Mouse (Mus musculus): ENCODE measurements around the gene Wdr75.

Gene Wdr75

DNA sequence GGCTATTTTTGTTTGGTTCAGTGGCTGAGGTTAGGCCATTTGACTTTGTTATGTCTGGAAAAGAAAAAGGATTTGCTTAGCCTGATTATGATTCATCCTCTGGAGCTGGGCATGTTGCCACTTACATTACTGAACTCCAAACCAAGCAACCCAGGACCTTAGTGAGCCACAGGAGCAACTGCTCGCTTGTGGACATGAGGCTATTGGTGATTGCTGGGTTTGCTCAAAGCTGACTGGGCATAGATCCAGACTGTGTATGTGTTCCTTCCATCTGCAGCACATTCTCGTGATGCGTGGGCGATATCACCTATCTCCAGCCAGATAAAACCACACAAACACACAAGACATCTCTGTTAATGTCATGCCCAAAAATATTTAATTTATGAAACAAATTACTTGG is 42.8 kb downstream of the Wdr75 start:
- peak; percentile 83 for DNase-seq (ENCODE audit: low read depth, low spot score)

DNA sequence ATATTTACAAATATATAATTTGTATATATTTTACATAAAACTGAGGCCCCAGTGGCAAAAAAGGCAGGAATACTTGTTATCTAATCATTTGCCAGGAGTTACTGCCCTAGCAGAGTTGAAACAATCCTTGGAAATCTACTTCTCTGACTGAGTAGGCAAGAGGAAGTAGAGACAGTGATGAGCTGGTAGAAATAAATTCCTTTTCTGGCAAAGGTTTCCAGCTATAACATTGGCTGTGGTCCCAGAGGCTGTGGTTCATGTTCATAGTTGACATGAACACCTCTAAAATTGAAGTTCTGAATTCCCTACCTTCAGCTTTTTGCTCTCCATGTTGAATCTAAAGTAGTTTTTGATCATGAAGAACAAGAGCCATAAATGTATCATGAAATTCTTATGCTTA is 43.3 kb downstream of the Wdr75 start:
- DNase-seq (ENCODE audit: low read depth, low spot score), result no peak

DNA sequence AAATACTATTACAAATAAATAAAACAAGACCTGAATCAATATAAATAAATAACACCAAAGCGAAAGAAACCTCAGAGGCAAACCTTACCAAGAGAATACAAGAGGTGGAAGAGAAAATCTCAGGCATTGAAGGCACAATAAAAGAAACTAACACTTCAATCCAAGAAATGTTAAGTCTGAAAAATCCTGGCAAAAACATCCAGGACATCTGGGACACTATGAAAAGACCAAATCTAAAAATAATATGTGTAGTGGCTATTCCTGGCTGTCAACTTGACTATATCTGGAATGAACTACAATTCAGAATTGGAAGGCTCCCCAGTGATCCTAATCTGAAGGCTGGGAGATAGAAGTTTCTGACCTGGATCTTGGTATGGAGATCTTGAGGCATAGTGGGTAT is 50.5 kb downstream of the Wdr75 start:
- DNase-seq (ENCODE audit: low read depth, low spot score), result peak; percentile 21

DNA sequence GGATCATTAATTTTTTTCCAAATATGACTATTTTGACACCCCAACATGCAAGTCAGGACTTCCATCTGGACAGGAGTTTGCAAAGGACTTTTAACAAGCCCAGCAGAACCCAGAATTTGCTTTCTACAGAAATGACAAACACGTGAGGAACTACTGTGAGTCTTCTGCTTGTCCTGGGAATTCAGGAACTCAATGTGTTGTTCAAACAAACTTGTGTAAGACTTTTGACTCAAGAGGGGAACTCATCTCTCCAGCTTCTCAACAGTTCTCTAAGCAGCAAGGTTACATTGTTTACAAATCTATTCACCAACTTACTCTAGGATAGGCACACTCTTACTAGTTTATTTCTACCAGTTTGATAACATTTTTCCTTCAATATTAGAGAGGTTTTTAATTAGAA is 63.1 kb downstream of the Wdr75 start:
- no peak for DNase-seq (ENCODE audit: low read depth, low spot score)

DNA sequence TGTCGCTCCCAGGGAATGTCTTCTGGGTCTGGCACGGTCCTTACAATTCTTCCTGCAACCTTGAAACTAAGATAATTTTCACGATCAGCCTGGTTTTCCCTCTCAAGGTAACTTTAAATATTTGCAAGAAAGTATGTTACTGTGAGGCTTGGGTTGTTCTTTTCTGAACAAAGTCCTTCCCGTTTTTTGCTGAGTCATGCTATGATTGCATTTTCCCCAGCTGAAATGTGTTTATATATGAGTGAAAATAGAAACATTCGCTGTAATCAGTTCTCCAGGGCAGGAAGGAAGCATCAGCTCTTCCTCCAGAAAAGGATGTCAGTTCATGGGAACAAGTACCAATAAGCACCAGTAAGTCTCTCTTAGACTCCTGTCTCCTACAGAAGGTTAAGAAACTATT is 65.4 kb downstream of the Wdr75 start:
- peak; percentile 19 for DNase-seq (ENCODE audit: low read depth, low spot score)

DNA sequence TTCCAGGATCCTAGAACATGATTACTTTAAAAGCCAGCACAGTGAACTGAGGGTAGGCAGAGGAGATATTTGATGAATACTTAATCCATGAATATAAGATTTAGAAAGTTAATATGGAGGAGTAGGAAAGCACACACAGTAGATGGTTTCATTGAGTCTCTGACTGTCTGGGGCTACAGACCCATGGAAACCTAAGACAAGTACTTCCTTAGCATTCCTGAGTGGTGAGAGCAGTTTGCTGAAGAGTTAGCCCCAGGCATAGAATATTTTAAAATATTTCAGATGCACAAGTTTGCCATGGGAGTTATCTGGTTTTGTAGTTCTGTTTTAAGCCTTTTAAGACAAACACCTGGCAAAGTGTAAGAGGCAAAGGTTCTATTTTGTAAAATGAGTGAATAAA is 66.2 kb downstream of the Wdr75 start:
- no peak for DNase-seq (ENCODE audit: low read depth, low spot score)

DNA sequence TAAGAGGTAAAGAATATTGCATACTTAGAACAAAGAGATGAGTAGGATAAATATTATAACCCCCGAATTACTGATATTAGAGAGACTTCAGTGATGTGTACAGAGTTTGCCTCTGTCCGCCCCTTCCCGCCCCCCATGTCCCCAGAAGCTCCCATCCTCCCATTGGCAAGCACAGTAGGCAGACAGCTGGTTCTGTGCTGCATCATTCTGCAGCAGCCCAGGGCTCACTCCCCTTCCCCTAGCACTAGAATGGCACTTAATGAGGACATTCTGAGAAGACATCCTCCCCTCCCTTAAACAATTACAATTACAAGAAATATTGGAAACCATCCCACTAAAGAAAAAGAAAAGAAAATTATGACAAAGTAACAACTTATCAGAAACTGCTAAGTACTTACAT is 68.7 kb downstream of the Wdr75 start:
- DNase-seq (ENCODE audit: low read depth, low spot score), result no peak

DNA sequence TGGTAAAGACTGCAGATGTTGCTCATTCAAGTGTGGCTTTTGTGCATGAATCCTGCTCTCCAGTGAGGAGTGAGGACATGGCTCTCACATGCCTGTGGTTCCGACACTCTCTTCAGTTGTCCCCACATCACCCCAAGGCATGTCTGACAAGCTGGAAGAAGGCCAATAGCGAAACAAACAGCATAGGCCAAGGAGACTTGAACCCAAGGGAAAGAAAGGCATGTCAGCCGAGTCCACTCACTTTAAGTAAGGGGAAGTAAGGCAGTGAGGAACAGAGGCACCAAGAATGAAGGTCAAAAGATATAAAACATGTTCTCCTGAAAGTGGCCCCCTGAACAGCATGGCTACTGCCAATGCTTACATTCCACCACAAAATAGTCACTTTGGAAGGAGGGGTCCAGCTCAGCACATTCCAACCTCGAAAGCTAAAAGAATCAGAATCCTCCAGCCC is 69.6 kb downstream of the Wdr75 start:
- peak; percentile 39 for DNase-seq (ENCODE audit: low read depth, low spot score)

DNA sequence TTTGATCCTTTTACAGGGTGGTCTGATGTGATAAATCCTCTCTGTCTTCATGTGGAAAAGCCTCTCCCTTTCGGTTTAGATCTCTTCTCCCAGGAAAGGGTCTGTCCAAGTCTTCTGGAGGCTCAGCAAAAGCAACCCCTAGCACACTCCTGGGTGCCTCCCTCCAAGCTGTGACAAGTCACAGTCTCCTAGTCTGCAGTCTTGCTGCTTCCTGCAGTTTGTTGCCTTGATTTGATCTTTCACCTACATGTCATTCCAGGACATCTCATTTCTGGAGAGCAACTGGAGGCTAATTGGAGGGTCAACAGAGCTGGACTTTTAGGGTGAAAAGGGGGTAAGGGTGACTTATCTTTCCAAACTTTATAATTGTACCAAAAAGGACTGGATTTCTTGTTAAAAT is 70.3 kb downstream of the Wdr75 start:
- DNase-seq (ENCODE audit: low read depth, low spot score), result no peak

DNA sequence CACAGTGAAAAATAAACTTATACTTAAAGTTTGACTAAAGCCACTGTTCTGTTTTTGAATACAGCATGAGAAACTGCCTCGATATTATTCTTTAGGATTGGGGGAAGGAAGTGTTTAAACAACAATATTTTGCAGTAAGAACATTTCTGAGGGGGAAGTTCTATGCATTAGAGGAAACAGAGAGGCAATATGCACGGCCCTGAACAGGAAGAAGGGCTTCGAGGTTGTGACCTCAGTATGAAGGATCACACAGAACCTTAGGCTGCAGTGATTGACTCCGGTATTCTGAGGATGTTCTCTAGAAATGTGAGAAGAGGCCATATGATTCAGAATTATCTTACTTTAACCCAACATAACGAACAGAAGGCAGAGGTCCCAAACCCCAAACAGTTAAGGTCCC is 70.8 kb downstream of the Wdr75 start:
- DNase-seq (ENCODE audit: low read depth, low spot score), result no peak

DNA sequence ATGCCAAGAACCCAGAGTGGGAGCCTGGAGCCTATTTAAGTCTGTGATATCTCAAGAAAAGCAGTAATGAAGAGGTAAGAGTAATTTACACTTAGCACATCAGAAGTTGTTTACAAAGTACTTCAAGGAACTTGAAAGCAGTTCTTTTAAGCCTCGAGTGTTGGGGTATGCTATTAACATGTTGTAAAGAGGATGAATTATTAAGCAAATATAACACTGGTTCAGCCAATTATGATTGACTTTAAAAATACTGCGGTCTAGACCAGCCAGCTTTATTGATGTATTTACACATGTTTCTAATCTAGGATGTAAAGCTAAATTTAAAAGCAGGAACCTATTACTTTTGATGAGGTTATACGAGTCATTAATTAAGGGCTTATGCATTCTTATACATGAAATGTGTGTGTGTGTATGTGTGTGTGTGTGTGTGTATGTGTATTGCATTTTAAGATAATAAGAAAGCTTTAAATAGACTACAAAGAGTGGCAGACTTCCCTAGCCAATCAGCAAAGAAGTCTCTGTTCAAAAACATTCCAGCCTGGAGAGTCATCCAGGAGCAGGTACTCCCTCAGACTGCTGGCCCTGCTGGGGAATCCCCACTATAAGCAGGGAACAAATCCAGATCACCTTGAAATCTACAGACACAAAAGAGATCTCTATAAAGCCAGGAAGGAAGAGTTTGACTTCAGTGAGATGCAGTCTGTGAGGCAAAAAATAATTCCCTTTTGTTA is 71.5 kb downstream of the Wdr75 start:
- no peak for DNase-seq (ENCODE audit: low read depth, low spot score)

DNA sequence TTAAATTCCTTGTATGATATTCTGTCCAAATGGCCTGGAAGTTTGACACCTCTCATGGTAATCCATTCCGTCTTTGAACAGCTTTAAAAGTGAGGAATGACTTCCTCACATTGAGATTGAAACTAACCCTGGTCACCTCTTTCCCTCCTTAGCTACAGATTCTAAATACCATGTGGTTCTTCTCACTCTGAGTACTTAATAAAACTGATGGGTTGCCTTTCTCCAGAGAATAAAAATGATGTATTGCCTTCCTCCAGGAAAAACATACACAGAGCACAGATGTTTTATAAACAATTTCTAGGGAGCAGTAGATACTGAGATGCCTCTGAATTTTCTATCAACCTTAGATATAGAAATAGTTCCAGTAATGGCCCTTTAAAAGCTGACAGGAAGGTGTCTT is 73.1 kb downstream of the Wdr75 start:
- DNase-seq (ENCODE audit: low read depth, low spot score), result no peak

DNA sequence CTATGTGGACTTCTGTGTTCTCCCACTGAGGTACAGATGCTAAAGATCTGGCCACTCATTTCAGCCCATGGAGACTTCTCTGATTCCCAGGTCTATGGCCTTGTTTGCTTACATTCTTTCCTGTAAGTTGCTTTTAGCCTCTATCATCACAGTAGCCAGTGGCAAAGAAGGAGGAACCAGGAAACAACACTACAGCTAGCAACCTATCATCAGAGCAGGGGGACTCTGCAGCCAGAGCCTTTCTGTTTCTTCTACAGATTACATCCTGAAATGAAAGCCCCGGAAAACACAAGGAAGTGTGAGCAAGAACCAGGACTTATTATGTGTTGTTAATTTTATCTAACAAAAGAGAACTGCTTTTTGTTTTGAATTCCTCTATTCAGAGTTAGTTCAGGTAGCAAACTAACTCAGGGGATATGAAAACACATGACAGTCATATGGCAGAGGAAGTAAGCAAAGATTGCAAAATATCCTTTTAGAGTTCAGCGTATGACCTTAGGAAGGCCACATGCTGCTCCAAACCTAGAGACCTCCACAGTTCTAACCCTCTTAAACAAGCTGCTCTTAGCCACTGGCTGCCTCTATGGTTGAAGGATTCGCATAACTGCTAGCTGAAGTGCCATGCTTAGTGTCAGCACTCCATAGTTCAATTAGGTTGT is 73.6 kb downstream of the Wdr75 start:
- no peak for DNase-seq (ENCODE audit: low read depth, low spot score)

Measured in skeletal muscle tissue, adult 2 months (tissue).